Mouse (Mus musculus) forebrain, embryonic 16.5 days (tissue): ENCODE measurements around the gene Cdc42bpg. TPM values are rescaled to one million over a fixed set of nuclear protein-coding genes. Genes with fewer than 3 reads are reported as not detected.
"Not testable (repeated sequence)": the region's sequence is repeated elsewhere in the genome, so short reads cannot be mapped to it uniquely, and the experiment has no call there.

Experiments used
- ATAC-seq: fragments of 200-750 bp; cut with Nextera tagmentation; 2 replicates; pipeline ENCODE4 v1.8.0; 2017; ENCODE audit warnings: mild to moderate bottlenecking, moderate library complexity
- H3K27ac ChIP-seq: fragments of 300-500 bp; sonication (generic); 2 replicates; pipeline ENCODE4 v1.5.1; 2014; ENCODE audit warnings: low read length, control low read depth
- H3K27me3 ChIP-seq: fragments of 300-500 bp; sonication (generic); replicated peaks from 2 replicates; pipeline ENCODE4 v1.6.1; 2014; ENCODE audit warnings: low read length; ENCODE audit not compliant: control insufficient read depth, insufficient read depth
- H3K36me3 ChIP-seq: fragments of 300-500 bp; sonication (generic); 2 replicates; pipeline ENCODE4 v1.6.1; 2014; ENCODE audit not compliant: control insufficient read depth, insufficient read depth
- H3K4me1 ChIP-seq: fragments of 300-500 bp; sonication (generic); replicated peaks from 2 replicates; pipeline ENCODE4 v1.6.1; 2014; ENCODE audit warnings: low read length; ENCODE audit not compliant: control insufficient read depth, insufficient read depth
- H3K4me2 ChIP-seq: fragments of 300-500 bp; sonication (generic); 2 replicates; pipeline ENCODE4 v1.6.1; 2014; ENCODE audit warnings: mild to moderate bottlenecking, low read length, control low read depth
- H3K4me3 ChIP-seq: fragments of 300-500 bp; sonication (generic); replicated peaks from 2 replicates; pipeline ENCODE4 v1.5.1; 2014; ENCODE audit warnings: mild to moderate bottlenecking, low read length, control low read depth
- H3K9ac ChIP-seq: fragments of 300-500 bp; sonication (generic); replicated peaks from 2 replicates; pipeline ENCODE4 v1.6.1; 2014; ENCODE audit warnings: low read depth, low read length, control low read depth
- H3K9me3 ChIP-seq: fragments of 300-500 bp; sonication (generic); 2 replicates; pipeline ENCODE4 v1.6.1; 2016; ENCODE audit warnings: low read length; ENCODE audit not compliant: control insufficient read depth
- WGBS: fragments of 180-500 bp; shearing (Covaris S2); extraction: QIAGEN DNeasy Blood & Tissue Kit; methylation state at CpG from one replicate; pipeline ENCODE4 v1.1.7; 2014; 5-methylcytosine and 5-hydroxymethylcytosine counted together
- polyA plus RNA-seq: library from polyadenylated mRNA; unstranded; fragments of >200 nt; fragmentation: Nextera tagmentation; extraction: Ambion mirVana; gene quantifications from 2 replicates; pipeline ENCODE4 v1.2.1, GENCODE M21; 2015

The Cdc42bpg gene
- polyA plus RNA-seq, 1 experiment from 2014 or later = 0.52 TPM

- Histone ChIP-seq H3K36me3 (peaks cover 14% of the 10 kb centered on the region), H3K9me3 (no peaks in the 10 kb centered on the region), H3K4me3 (no peak overlapping the region), H3K27me3 (no peaks in the 10 kb centered on the region), H3K9ac (no peak overlapping the region), H3K4me1 (peaks cover 8% of the 10 kb centered on the region), H3K27ac (no peak overlapping the region), H3K4me2 (no peak overlapping the region)
- 92% methylated on average over 5 of the region's 5 CpGs for WGBS
- ATAC-seq = no peak
Measured at GRCm38 (mm10) chr19:6302114-6302513, 4.1 kb upstream of the Cdc42bpg start.

GRCm38 (mm10) chr19:6302522-6302921 is 3.7 kb upstream of the Cdc42bpg start:
- ATAC-seq = no peak
- Histone ChIP-seq H3K9me3 (no peaks in the 10 kb centered on the region), H3K9ac (no peak overlapping the region), H3K36me3 (peaks cover 13% of the 10 kb centered on the region), H3K4me2 (no peak overlapping the region), H3K27me3 (no peaks in the 10 kb centered on the region), H3K4me3 (no peak overlapping the region), H3K27ac (no peak overlapping the region), H3K4me1 (peaks cover 8% of the 10 kb centered on the region)
- 43% methylated on average over 4 of the region's 4 CpGs for WGBS

- H3K4me2 ChIP-seq = no peak overlapping the region
- H3K9ac ChIP-seq = no peak overlapping the region
- H3K36me3 ChIP-seq = peaks cover 4% of the 10 kb centered on the region
- no peak overlapping the region for H3K27ac ChIP-seq
- ATAC-seq = no peak
- WGBS = 83% methylated on average over 6 of the region's 6 CpGs
- peaks cover 8% of the 10 kb centered on the region for H3K4me1 ChIP-seq
- no peak overlapping the region for H3K4me3 ChIP-seq
- H3K9me3 ChIP-seq = no peaks in the 10 kb centered on the region
- H3K27me3 ChIP-seq = no peaks in the 10 kb centered on the region
Measured at GRCm38 (mm10) chr19:6303831-6304230, 2.4 kb upstream of the Cdc42bpg start.

GRCm38 (mm10) chr19:6304787-6305516 is 1.3 kb upstream of the Cdc42bpg start:
- Histone ChIP-seq H3K9me3 (no peaks in the 10 kb centered on the region), H3K27me3 (no peaks in the 10 kb centered on the region), H3K4me1 (peaks cover 8% of the 10 kb centered on the region), H3K36me3 (no peaks in the 10 kb centered on the region), H3K9ac (no peak overlapping the region), H3K4me2 (no peak overlapping the region), H3K27ac (no peak overlapping the region), H3K4me3 (no peak overlapping the region)
- ATAC-seq = peak; percentile 64; the same call in 1 of the 2 replicates
- 26% methylated on average over 5 of the region's 5 CpGs for WGBS

- H3K9ac ChIP-seq = peak overlapping the region; percentile 58
- H3K4me2 ChIP-seq = peak overlapping the region; percentile 57; the same call in 1 of the 2 replicates
- 52% methylated on average over 8 of the region's 8 CpGs for WGBS
- H3K9me3 ChIP-seq = no peaks in the 10 kb centered on the region
- no peaks in the 10 kb centered on the region for H3K36me3 ChIP-seq
- peak overlapping the region; percentile 51 for H3K4me3 ChIP-seq
- no peak for ATAC-seq
- no peak overlapping the region for H3K27ac ChIP-seq
- no peaks in the 10 kb centered on the region for H3K27me3 ChIP-seq
- peaks cover 8% of the 10 kb centered on the region for H3K4me1 ChIP-seq
Measured at GRCm38 (mm10) chr19:6305517-6306115, 640 bp upstream of the Cdc42bpg start.

- Histone ChIP-seq H3K4me1 (peaks cover 8% of the 10 kb centered on the region), H3K4me2 (peak overlapping the region; percentile 57), H3K27me3 (no peaks in the 10 kb centered on the region), H3K9me3 (no peaks in the 10 kb centered on the region), H3K4me3 (peak overlapping the region; percentile 51), H3K27ac (no peak overlapping the region), H3K36me3 (no peaks in the 10 kb centered on the region), H3K9ac (peak overlapping the region; percentile 58)
- peak; percentile 46 for ATAC-seq
- WGBS = under 1% methylated on average over 30 of the region's 34 CpGs
Measured at GRCm38 (mm10) chr19:6306586-6306985, 330 bp downstream of the Cdc42bpg start.

- Histone ChIP-seq H3K27ac (no peak overlapping the region), H3K9me3 (no peaks in the 10 kb centered on the region), H3K36me3 (no peaks in the 10 kb centered on the region), H3K4me1 (peaks cover 8% of the 10 kb centered on the region), H3K27me3 (no peaks in the 10 kb centered on the region), H3K4me2 (no peak overlapping the region), H3K4me3 (no peak overlapping the region), H3K9ac (no peak overlapping the region)
- WGBS = 86% methylated on average over 9 of the region's 9 CpGs
- no peak for ATAC-seq
Measured at GRCm38 (mm10) chr19:6307733-6308531, 1.7 kb downstream of the Cdc42bpg start.

- no peak overlapping the region for H3K4me2 ChIP-seq
- no peak overlapping the region for H3K9ac ChIP-seq
- no peak overlapping the region for H3K4me3 ChIP-seq
- no peaks in the 10 kb centered on the region for H3K36me3 ChIP-seq
- H3K27me3 ChIP-seq = no peaks in the 10 kb centered on the region
- no peak for ATAC-seq
- H3K9me3 ChIP-seq = no peaks in the 10 kb centered on the region
- H3K4me1 ChIP-seq = peaks cover 8% of the 10 kb centered on the region
- H3K27ac ChIP-seq = no peak overlapping the region
- 87% methylated on average over 5 of the region's 5 CpGs for WGBS
Measured at GRCm38 (mm10) chr19:6310181-6310580, 3.9 kb downstream of the Cdc42bpg start.

GRCm38 (mm10) chr19:6311783-6312182 is 5.5 kb downstream of the Cdc42bpg start:
- H3K4me3 ChIP-seq, H3K27ac ChIP-seq, H3K27me3 ChIP-seq, H3K36me3 ChIP-seq, ATAC-seq, H3K4me2 ChIP-seq, H3K9me3 ChIP-seq, H3K9ac ChIP-seq, H3K4me1 ChIP-seq: not testable (repeated sequence)
- WGBS = 85% methylated on average over 3 of the region's 3 CpGs
